Mouse (Mus musculus) heart, postnatal 0 days (tissue): Measurements from ENCODE around the gene Gabbr1. TPM values are rescaled to one million over a fixed set of nuclear protein-coding genes. Genes with fewer than 3 reads are reported as not detected.

Experiments
- ATAC-seq: fragments of 200-750 bp; cut with Nextera tagmentation; 2 replicates; pipeline ENCODE4 v1.8.0; 2017; ENCODE audit warnings: low read depth, moderate number of reproducible peaks, moderate library complexity; ENCODE audit not compliant: insufficient read depth
- DNase-seq: peaks from one replicate; pipeline ENCODE4 v3.0.0-alpha.2; 2016; ENCODE audit warnings: low spot score
- H3K27ac ChIP-seq: fragments of 300-500 bp; sonication (generic); 2 replicates; pipeline ENCODE4 v1.5.1; 2014; ENCODE audit warnings: low read depth, mild to moderate bottlenecking
- H3K27me3 ChIP-seq: fragments of 300-500 bp; sonication (generic); 2 replicates; pipeline ENCODE4 v1.6.1; 2014; ENCODE audit warnings: low read length, mixed read lengths; ENCODE audit not compliant: control insufficient read depth, insufficient read depth
- H3K36me3 ChIP-seq: fragments of 300-500 bp; sonication (generic); replicated peaks from 2 replicates; pipeline ENCODE4 v1.6.1; 2014; ENCODE audit warnings: low read length, mixed read lengths; ENCODE audit not compliant: control insufficient read depth, insufficient read depth
- H3K4me1 ChIP-seq: fragments of 300-500 bp; sonication (generic); 2 replicates; pipeline ENCODE4 v1.6.1; 2014; ENCODE audit warnings: antibody characterized with exemption; ENCODE audit not compliant: control insufficient read depth, insufficient read depth
- H3K4me2 ChIP-seq: fragments of 300-500 bp; sonication (generic); 2 replicates; pipeline ENCODE4 v1.6.1; 2014; ENCODE audit warnings: low read depth, mild to moderate bottlenecking, low read length, moderate library complexity
- H3K4me3 ChIP-seq: fragments of 300-500 bp; sonication (generic); 2 replicates; pipeline ENCODE4 v1.5.1; 2014; ENCODE audit warnings: low read depth, low read length
- H3K9ac ChIP-seq: fragments of 300-500 bp; sonication (generic); replicated peaks from 2 replicates; pipeline ENCODE4 v1.6.1; 2014; ENCODE audit warnings: low read depth, low read length, mixed read lengths
- H3K9me3 ChIP-seq: fragments of 300-500 bp; sonication (generic); replicated peaks from 2 replicates; pipeline ENCODE4 v1.6.1; 2016; ENCODE audit warnings: low read length; ENCODE audit not compliant: control insufficient read depth
- CTCF ChIP-seq: IDR thresholded peaks from 2 replicates; pipeline ENCODE4 v1.5.1; 2016; ENCODE audit warnings: antibody characterized with exemption, control low read depth, low read depth
- EP300 ChIP-seq: IDR thresholded peaks from 2 replicates; pipeline ENCODE4 v1.6.1; 2016; ENCODE audit warnings: antibody characterized with exemption, low read depth
- WGBS: fragments of 180-500 bp; shearing (Covaris S2); extraction: QIAGEN DNeasy Blood & Tissue Kit; methylation state at CpG from one replicate; pipeline ENCODE4 v1.1.7; 2014; 5-methylcytosine and 5-hydroxymethylcytosine counted together
- polyA plus RNA-seq: library from polyadenylated mRNA; unstranded; fragments of >200 nt; fragmentation: Nextera tagmentation; extraction: Ambion mirVana; gene quantifications from 2 replicates; pipeline ENCODE4 v1.2.1, GENCODE M21; 2015
- total RNA-seq: library from RNA; depleted of rRNA; stranded (reverse); fragments of >200 nt; gene quantifications from 2 replicates; pipeline ENCODE4 v1.2.3, GENCODE M21; 2014; ENCODE audit warnings: low replicate concordance

Gene Gabbr1
- total and polyA plus RNA-seq, 2 experiments from 2014 or later, result 1.8 to 4.8 TPM

- H3K27ac ChIP-seq, result 0 out of 2 replicates have a peak overlapping the region, but pooled peaks have one; percentile 75
- TF ChIP-seq EP300, result no peak
- no peak for TF ChIP-seq CTCF
- 33% methylated on average over 4 of the region's 4 CpGs for WGBS
Observed at GRCm38 (mm10) chr17:37003366-37003765, 42.4 kb upstream of the Gabbr1 start.

GRCm38 (mm10) chr17:37008161-37008560 is 37.6 kb upstream of the Gabbr1 start:
- 0 out of 2 replicates have a peak, but pooled peaks cover 5% of the 10 kb centered on the region for H3K36me3 ChIP-seq
- WGBS, result 81% methylated on average over 6 of the region's 6 CpGs
- DNase-seq (no peak), ATAC-seq (no peak)
- no peak overlapping the region for H3K4me2 ChIP-seq
- H3K9me3 ChIP-seq, result no peaks in the 10 kb centered on the region
- no peaks in the 10 kb centered on the region for H3K27me3 ChIP-seq
- TF ChIP-seq CTCF (no peak), EP300 (no peak)
- H3K4me3 ChIP-seq, result no peak overlapping the region
- H3K4me1 ChIP-seq, result 0 out of 2 replicates have a peak, but pooled peaks cover under 1% of the 10 kb centered on the region
- H3K27ac ChIP-seq, result no peak overlapping the region
- H3K9ac ChIP-seq, result no peak overlapping the region

More at GRCm38 (mm10) chr17:37003366-37003765, 42.4 kb upstream of the Gabbr1 start:
- H3K4me2 ChIP-seq, result peak overlapping the region; percentile 85
- H3K9ac ChIP-seq, result peak overlapping the region; percentile 66; the same call in 1 of the 2 replicates
- DNase-seq (no peak), ATAC-seq (no peak)
- H3K9me3 ChIP-seq, result no peaks in the 10 kb centered on the region
- 0 out of 2 replicates have a peak, but pooled peaks cover 5% of the 10 kb centered on the region for H3K36me3 ChIP-seq
- no peaks in the 10 kb centered on the region for H3K27me3 ChIP-seq
- peak overlapping the region; percentile 56 for H3K4me3 ChIP-seq
- H3K4me1 ChIP-seq, result 0 out of 2 replicates have a peak, but pooled peaks cover 4% of the 10 kb centered on the region

GRCm38 (mm10) chr17:37009460-37010042 is 36.2 kb upstream of the Gabbr1 start:
- TF ChIP-seq EP300, result no peak
- no peak for TF ChIP-seq CTCF
- H3K36me3 ChIP-seq, result 0 out of 2 replicates have a peak, but pooled peaks cover 5% of the 10 kb centered on the region

GRCm38 (mm10) chr17:37011719-37012118 is 34.0 kb upstream of the Gabbr1 start:
- no peak overlapping the region for H3K4me3 ChIP-seq
- no peak for ATAC-seq
- 84% methylated on average over 3 of the region's 3 CpGs for WGBS

More at GRCm38 (mm10) chr17:37009460-37010042, 36.2 kb upstream of the Gabbr1 start:
- WGBS, result 88% methylated on average over 17 of the region's 17 CpGs
- Histone ChIP-seq H3K9ac (no peak overlapping the region), H3K4me3 (no peak overlapping the region), H3K4me1 (no peaks in the 10 kb centered on the region), H3K9me3 (no peaks in the 10 kb centered on the region), H3K27ac (no peak overlapping the region), H3K4me2 (no peak overlapping the region), H3K27me3 (no peaks in the 10 kb centered on the region)
- ATAC-seq, result no peak
- DNase-seq, result no peak

GRCm38 (mm10) chr17:37012141-37012540 is 33.6 kb upstream of the Gabbr1 start:
- H3K27ac ChIP-seq, result no peak overlapping the region
- 0 out of 2 replicates have a peak, but pooled peaks cover 3% of the 10 kb centered on the region for H3K36me3 ChIP-seq
- DNase-seq (no peak), ATAC-seq (no peak)
- H3K4me3 ChIP-seq, result no peak overlapping the region
- 53% methylated on average over 5 of the region's 5 CpGs for WGBS
- no peaks in the 10 kb centered on the region for H3K27me3 ChIP-seq
- no peak overlapping the region for H3K4me2 ChIP-seq
- H3K9ac ChIP-seq, result no peak overlapping the region
- no peaks in the 10 kb centered on the region for H3K9me3 ChIP-seq
- no peak for TF ChIP-seq CTCF
- no peak for TF ChIP-seq EP300
- no peaks in the 10 kb centered on the region for H3K4me1 ChIP-seq

More at GRCm38 (mm10) chr17:37011719-37012118, 34.0 kb upstream of the Gabbr1 start:
- 0 out of 2 replicates have a peak, but pooled peaks cover 5% of the 10 kb centered on the region for H3K36me3 ChIP-seq
- H3K27ac ChIP-seq, result no peak overlapping the region
- TF ChIP-seq EP300 (no peak), CTCF (no peak)
- DNase-seq, result no peak
- no peaks in the 10 kb centered on the region for H3K27me3 ChIP-seq
- H3K4me1 ChIP-seq, result no peaks in the 10 kb centered on the region
- H3K9me3 ChIP-seq, result no peaks in the 10 kb centered on the region
- H3K4me2 ChIP-seq, result no peak overlapping the region
- no peak overlapping the region for H3K9ac ChIP-seq
